Mouse (Mus musculus) brain, embryonic 14.5 days (tissue): ENCODE measurements around the gene Uevld.

Source experiments
- CTCF ChIP-seq: fragments of 200-500 bp; IDR thresholded peaks from 2 replicates; pipeline ENCODE4 v1.5.1; 2012; ENCODE audit warnings: inconsistent platforms, mild to moderate bottlenecking, moderate library complexity, borderline replicate concordance; ENCODE audit not compliant: insufficient read depth, insufficient read length; ENCODE audit errors: extremely low read depth
- POLR2A ChIP-seq: fragments of 200-500 bp; IDR thresholded peaks from 2 replicates; pipeline ENCODE4 v1.6.1; 2012; ENCODE audit warnings: mild to moderate bottlenecking, inconsistent platforms, borderline replicate concordance; ENCODE audit not compliant: poor library complexity, insufficient read depth, insufficient read length, severe bottlenecking; ENCODE audit errors: extremely low read depth

GRCm38 (mm10) chr7:46983280-46983679, 25.0 kb upstream of the Uevld start, which contains the start of gene Gm9999:
- no peak for TF ChIP-seq POLR2A
- TF ChIP-seq CTCF: no peak
